Mouse (Mus musculus) inflammation-experienced regulatory T-cells (primary cell): Measurements from ENCODE around the gene Syt8. TPM values are rescaled to one million over a fixed set of nuclear protein-coding genes. Genes with fewer than 3 reads are reported as not detected.

Experiments used
- polyA plus RNA-seq, 2 experiments: library from polyadenylated mRNA; unstranded; fragments of 100-300 nt; shearing (Covaris generic); gene quantifications; one replicate each; pipeline ENCODE4 v1.2.1; 2017

Syt8 gene
- not detected for polyA plus RNA-seq

GRCm38 (mm10) chr7:142434137-142434865 is at the start of gene Syt8:
TSS of gene Syt8 (plus strand) at chr7:142434850.

GRCm38 (mm10) chr7:142387419-142388148 is 47.1 kb upstream of the Syt8 start, which contains the start of gene Ctsd:
TSS of gene Ctsd (minus strand) at chr7:142388038.

GRCm38 (mm10) chr7:142441585-142441984 is 6.9 kb downstream of the Syt8 start, which contains the start of gene Tnni2:
TSS of gene Tnni2 (plus strand) at chr7:142441808.

GRCm38 (mm10) chr7:142460636-142461077 is 26.0 kb downstream of the Syt8 start, which contains the start of gene Lsp1:
TSS of gene Lsp1 (plus strand) at chr7:142460809.

Other genes with a start within 250 kb of the Syt8 start
- not detected for gene Gm10153, start 244.5 kb upstream of the Syt8 start, polyA plus RNA-seq
- gene Krtap5-3, start 233.5 kb upstream of the Syt8 start, polyA plus RNA-seq: not detected
- gene Gm7579, start 223.0 kb upstream of the Syt8 start, polyA plus RNA-seq: not detected
- not detected for gene Krtap5-5, start 204.9 kb upstream of the Syt8 start, polyA plus RNA-seq
- gene Gm40460, start 193.8 kb upstream of the Syt8 start, polyA plus RNA-seq: not detected
- 1 to 10 TPM in 1 of 2 experiments, not detected in 1; 2.0 TPM for gene Gm2431, start 176.5 kb upstream of the Syt8 start, polyA plus RNA-seq
- gene Gm4559, start 160.5 kb upstream of the Syt8 start, polyA plus RNA-seq: not detected
- gene Krtap5-1, start 137.7 kb upstream of the Syt8 start, polyA plus RNA-seq: not detected
- under 1 TPM in 1 of 2 experiments, not detected in 1; 0.17 TPM for gene Krtap5-4, start 131.3 kb upstream of the Syt8 start, polyA plus RNA-seq
- 10 to 100 TPM in 1 of 2 experiments, 1 to 10 TPM in 1; 3.2 to 41.0 TPM for gene Ifitm10, start 61.1 kb upstream of the Syt8 start, polyA plus RNA-seq
- gene Gm49369, start 52.2 kb upstream of the Syt8 start, polyA plus RNA-seq: 1 to 10 TPM; 2.4 to 9.3 TPM
- 100 to 1,000 TPM; 384 to 590 TPM for gene Ctsd, start 46.8 kb upstream of the Syt8 start, polyA plus RNA-seq
- not detected for gene Tnni2, start 7.0 kb downstream of the Syt8 start, polyA plus RNA-seq
- gene Lsp1, start 26.0 kb downstream of the Syt8 start, polyA plus RNA-seq: 1,000 to 10,000 TPM in 1 of 2 experiments, 100 to 1,000 TPM in 1; 956 to 1,169 TPM
- gene Tnnt3, start 64.0 kb downstream of the Syt8 start, polyA plus RNA-seq: 1 to 10 TPM; 2.0 to 4.4 TPM
- 10 to 100 TPM in 1 of 2 experiments, 1 to 10 TPM in 1; 2.9 to 15.3 TPM for gene Mrpl23, start 97.8 kb downstream of the Syt8 start, polyA plus RNA-seq
- not detected for gene Igf2, start 232.0 kb downstream of the Syt8 start, polyA plus RNA-seq
- not detected for gene Gm49394, start 235.1 kb downstream of the Syt8 start, polyA plus RNA-seq